Mouse (Mus musculus) left cerebral cortex, adult 2 months (tissue): ENCODE data around the gene Bmp8a. TPM values are rescaled to one million over a fixed set of nuclear protein-coding genes. Genes with fewer than 3 reads are reported as not detected.

Experiments used
- DNase-seq, 2 experiments: peaks; one replicate each; pipeline ENCODE4 v3.0.0; 2021 to 2022; ENCODE audit warnings: low spot score in 2 of 2, mixed read lengths in 1 of 2; ENCODE audit errors: extremely low spot score in 1 of 2
- H3K27ac ChIP-seq: fragments of 200-600 bp; 2 replicates; pipeline ENCODE4 v1.8.1; 2022
- H3K4me3 ChIP-seq: fragments of 200-600 bp; 2 replicates; pipeline ENCODE4 v1.8.1; 2022
- CTCF ChIP-seq: fragments of 200-600 bp; IDR thresholded peaks from 2 replicates; pipeline ENCODE4 v1.8.1; 2022; ENCODE audit warnings: antibody characterized with exemption, mild to moderate bottlenecking, moderate library complexity
- intact Hi-C: fragments of 180-260 bp; cut with DNase I; formaldehyde crosslinking; loops from one replicate; pipeline ENCODE4 v1.15.1; 2025
- long read RNA-seq, 2 experiments: library from polyadenylated mRNA; stranded (forward); transcript quantifications; one replicate each; pipeline ENCODE4 v2.0.0; 2021; ENCODE audit warnings: borderline mapping rate in 2 of 2
- total RNA-seq, 2 experiments: library from RNA; stranded (reverse); gene quantifications; 2 replicates each; pipeline ENCODE4 v1.2.3; 2021

The Bmp8a gene
- total RNA-seq = under 1 TPM; 0.30 to 0.48 TPM
- long read RNA-seq, experiment 1 = 0 reads
- long read RNA-seq, experiment 2, partial matches to known transcripts = 1 of 1 reads
- long read RNA-seq, experiment 2, other reads (novel, unspliced or antisense) = 0 of 1 reads

DNA sequence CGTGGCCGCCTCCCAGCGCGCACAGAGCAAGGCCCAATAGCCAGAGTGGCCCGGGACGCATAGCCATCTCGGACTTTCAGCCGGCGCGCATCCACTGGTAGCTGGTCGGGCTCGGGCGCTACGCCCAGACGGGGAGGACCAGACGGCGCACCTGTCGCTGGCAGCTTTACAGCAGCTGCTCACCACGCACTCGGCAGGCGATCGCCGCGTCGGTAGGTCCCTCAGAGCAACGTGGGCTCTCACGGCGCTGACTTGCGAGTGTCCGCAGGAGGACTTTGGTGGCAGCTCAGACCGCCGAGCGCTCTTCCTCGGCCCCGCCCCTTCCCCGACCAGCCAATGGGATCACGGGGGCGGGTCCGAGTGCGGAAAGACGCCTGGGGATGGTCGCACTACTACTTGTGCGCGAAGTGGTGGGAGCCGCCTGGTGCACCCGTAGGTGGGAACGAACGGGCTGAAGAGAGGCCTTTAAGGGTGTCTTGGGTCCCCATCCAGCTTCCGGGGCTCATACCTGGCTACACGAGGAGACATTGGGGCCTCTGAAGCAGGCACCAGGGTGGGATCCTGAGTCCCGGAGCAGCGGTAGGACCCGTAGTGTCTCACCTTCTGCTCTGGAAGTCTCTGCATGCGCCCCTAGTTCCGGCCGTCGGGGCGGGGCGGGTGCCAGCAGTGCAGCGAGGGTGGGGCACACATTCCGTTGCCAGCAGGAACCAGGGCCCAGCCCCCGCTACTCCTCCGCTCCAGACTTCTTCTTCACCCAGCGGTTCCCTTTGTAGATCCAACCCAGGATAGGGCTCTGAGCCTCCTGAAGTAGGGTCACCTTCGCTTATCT is at the start of gene Bmp8a:
Gene Bmp8a, minus strand, starts transcription at position 611 of the 829 bp plus-strand sequence.
- intact Hi-C loops = no loop called here
- TF ChIP-seq CTCF = no peak
- Histone ChIP-seq H3K4me3 (peak within 1 kb of the TSS; percentile 31), H3K27ac (no peak within 1 kb of the TSS)
- peak; percentile 24 to 33 for DNase-seq

DNA sequence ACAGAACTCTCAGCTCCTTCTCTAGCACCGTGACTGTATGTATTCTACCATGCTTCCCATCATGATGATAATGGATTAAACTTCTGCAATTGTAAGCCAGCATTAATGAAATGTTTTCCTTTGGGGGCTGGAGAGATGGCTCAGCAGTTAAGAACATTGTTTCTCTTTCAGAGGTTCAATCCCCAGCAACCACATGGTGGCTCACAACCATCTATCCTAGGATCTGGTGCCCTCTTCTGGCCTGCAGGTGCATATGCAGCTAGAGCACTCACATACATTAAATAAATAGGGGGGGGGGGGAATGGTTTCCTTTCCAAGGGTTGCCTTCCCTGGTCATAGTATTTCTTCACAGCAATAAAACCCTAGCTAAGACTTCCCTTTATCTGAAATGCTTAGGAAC is 49.1 kb upstream of the Bmp8a start:
- no peak for DNase-seq
- intact Hi-C loops = no loop called here
- Histone ChIP-seq H3K4me3 (no peak overlapping the region), H3K27ac (no peak overlapping the region)
- TF ChIP-seq CTCF = peak; percentile 50

DNA sequence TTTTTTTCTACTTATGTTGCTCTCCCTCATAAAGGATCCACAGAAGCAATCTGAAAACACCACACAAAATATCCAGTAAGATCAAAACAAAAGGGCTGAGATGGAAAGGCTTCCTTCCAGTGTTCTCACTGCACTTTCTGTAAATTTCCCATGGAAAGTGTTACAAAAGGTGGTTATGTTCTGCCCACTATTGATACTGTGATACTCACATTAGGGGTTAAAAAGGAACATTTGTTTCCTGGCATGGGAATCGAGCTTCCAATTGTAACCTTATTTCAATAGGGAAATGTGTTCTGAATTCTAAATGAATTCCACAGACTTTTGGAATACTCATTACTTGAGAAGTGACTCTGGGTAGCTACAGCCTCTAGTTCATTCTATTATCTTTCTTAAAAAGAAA is 42.0 kb upstream of the Bmp8a start:
- DNase-seq = no peak
- no peak for TF ChIP-seq CTCF
- intact Hi-C loops = no loop called here
- Histone ChIP-seq H3K4me3 (no peak overlapping the region), H3K27ac (peak overlapping the region; percentile 7; the same call in 1 of the 2 replicates)

DNA sequence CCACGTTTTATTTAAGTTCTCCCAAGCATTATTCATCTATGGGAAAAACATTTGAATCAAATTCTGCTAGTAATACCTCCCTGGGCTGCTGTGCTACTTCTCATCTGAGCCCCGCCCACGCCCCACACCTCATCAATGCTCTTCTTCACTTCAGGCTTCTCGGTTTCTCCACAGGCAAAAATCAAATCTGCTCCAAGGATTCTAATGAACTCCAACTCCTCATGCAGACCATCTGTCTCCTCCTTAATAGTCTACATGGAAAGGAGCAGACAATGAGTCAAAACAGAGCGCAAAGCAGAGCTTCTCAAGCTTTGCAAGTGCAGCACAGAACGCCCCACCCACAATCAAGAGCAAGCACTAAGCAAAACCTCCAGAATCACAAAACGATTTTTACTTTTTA is 40.1 kb upstream of the Bmp8a start:
- no peak for TF ChIP-seq CTCF
- intact Hi-C loops = loop anchor here (2.0 kb wide), 1 partner anchor 30 kb away; no protein-coding TSS in a partner anchor
- Histone ChIP-seq H3K27ac (no peak overlapping the region), H3K4me3 (no peak overlapping the region)
- DNase-seq = peak; percentile 59 to 67

DNA sequence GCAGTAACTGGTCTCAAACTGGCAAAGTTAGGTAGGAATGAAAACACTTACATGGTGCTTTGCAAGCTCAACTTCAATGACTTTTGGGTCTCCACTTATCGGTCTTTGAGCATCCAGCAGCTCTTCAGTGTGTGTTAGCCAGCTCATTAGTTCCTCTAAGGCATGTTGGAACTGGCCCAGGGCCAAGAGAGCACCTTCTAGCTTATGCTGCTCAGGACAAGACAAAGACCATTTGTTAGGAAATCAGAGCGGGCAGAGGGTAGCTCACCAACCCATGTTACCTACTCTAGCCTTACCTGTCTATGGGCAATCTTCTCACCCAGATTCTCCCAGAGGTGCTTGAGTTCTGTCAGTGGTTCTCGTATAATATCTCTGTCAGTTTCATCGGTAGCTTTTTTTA is 39.0 kb upstream of the Bmp8a start:
- DNase-seq = no peak
- H3K4me3 ChIP-seq = no peak overlapping the region
- no peak overlapping the region for H3K27ac ChIP-seq
- TF ChIP-seq CTCF = no peak
- intact Hi-C loops = loop anchor here (2.0 kb wide), 1 partner anchor 31 kb away; no protein-coding TSS in a partner anchor

DNA sequence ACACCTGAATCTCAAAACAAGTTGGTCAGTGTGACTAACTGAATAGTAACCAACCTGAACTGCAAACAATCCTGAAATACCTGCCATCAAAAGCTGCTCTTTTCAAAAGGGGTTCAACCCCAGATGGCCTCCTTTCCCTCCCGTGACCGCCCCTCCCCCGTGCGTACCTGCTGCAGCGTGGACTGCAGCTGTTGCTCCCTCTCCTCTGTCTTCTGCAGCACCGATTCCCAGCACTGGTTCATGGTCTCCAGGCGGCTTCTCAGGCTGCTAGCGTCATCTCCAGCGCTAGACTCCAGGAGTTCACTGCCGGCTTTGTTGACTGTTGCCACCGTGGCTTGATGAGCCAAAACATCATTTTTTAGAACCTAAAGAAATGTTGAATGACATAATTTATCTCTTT is 38.5 kb upstream of the Bmp8a start:
- DNase-seq = no peak
- TF ChIP-seq CTCF = no peak
- Histone ChIP-seq H3K4me3 (no peak overlapping the region), H3K27ac (no peak overlapping the region)
- intact Hi-C loops = no loop called here

DNA sequence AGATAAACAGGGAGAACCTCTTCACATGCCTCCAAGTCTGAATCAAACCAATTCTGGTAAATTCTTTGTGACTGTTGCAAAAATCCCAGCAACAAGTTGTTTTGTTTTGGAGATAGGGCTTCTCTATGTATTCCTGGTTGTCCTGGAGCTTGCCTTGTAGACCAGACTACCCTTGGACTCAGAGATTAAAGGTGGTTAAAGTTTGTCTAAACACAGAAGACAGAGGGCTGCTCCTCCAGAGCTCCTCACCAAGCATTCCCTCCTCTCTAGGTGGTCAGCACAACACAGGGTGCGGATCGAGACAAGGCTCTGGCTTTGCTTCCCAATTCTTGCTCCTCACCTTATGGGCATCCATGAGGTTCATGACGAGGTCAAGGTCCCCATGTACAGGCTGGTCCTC is 33.0 kb upstream of the Bmp8a start:
- H3K27ac ChIP-seq = no peak overlapping the region
- DNase-seq = no peak
- intact Hi-C loops = loop anchor here (5.0 kb wide), 1 partner anchor 111 kb away; no protein-coding TSS in a partner anchor

DNA sequence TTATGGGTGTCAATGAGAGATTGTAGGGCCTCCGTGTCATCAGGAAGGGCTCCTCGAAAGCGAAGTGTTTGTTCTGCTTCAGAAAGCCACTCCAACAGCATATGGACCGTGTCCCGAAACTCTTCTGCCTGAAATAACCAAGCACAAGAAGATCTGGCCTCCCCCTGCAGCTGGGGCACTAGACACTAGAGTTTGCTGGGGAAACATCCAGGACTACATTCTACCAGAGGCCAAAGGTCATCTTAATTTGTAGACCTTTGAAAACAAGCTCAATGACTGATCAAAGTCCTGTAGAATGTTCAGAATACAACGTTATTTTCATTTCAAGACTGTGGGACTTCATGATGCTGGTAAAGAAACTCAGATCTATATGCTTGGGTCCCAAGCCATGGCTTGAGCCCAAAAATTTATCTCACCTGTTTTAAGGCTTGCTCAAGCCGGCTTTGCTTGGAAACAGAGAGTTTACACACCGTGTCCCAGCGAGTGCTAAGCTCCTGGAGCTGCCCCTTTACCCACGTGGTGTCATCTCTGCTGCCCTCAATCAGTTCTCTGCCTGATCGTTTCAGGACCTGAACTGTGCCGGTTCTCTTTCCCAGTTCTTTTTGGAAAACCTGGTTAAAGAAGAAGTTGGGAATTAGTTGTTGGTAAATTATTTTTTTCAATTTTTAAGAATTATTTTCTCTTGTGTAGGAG is 31.4 kb upstream of the Bmp8a start:
- no peak for DNase-seq
- intact Hi-C loops = loop anchor here (5.0 kb wide), 1 partner anchor 113 kb away; no protein-coding TSS in a partner anchor
- no peak for TF ChIP-seq CTCF

More for the DNA sequence above, 33.0 kb upstream of the Bmp8a start:
- H3K4me3 ChIP-seq = no peak overlapping the region
- TF ChIP-seq CTCF = no peak

DNA sequence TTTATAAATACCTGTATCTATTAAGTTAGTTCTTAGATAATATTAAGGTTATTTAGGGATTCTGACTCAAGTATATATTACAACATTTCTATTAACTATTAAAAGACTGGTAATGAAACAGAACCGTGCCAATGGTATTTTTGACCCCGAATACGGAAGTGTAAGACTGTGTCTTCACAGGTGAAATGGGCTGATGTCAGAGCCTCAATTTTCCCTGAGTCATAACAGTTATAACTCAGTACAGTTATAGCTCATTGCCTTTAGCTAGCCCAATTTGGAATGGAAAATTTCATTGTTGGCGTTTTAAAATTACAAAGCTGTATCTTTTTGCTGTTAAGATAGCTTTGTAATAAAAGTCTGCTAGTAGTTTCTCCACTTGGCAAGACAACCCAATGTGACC is 20.5 kb upstream of the Bmp8a start:
- Histone ChIP-seq H3K27ac (no peak overlapping the region), H3K4me3 (no peak overlapping the region)
- no peak for TF ChIP-seq CTCF
- intact Hi-C loops = no loop called here
- DNase-seq = no peak

More for the DNA sequence above, 31.4 kb upstream of the Bmp8a start:
- Histone ChIP-seq H3K4me3 (no peak overlapping the region), H3K27ac (no peak overlapping the region)

DNA sequence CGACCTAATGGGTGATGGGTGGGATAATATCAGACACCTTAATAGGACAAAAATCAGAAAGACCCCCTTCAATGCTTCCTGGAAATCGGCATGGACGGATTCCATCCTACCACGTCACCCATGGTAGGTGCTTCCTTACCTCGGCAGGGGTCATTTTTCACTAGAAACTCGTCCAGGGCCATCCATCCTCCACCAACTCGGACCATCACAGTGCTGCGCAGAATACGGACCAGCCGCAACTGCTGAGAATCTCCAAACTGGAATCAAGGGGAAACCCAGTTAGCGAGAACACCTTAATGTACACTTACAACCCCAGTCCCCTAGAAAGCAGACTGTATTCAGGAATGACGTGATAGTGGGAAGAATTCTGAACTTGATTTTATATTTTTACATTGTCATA is 17.7 kb upstream of the Bmp8a start:
- no peak overlapping the region for H3K4me3 ChIP-seq
- DNase-seq = no peak
- H3K27ac ChIP-seq = no peak overlapping the region
- no peak for TF ChIP-seq CTCF
- intact Hi-C loops = no loop called here

DNA sequence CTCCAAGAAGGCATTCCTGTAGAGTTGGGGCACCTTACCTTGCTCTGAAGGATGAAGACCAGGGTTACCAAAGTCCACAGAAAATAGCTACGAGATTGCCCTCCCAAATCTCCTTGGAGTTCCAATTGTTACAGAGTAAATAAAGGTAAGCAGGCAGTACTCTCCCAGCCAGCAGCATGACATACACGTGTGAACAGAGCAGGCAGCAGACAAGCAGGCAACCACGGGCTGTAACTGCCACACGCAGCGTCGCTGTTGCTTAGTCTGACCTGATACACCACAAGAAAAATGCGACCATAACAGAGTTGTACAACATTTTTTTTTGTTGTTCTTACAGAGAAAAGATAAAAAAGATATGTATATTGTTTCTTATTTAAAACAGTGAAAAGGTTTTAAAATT is 15.6 kb upstream of the Bmp8a start:
- Histone ChIP-seq H3K4me3 (no peak overlapping the region), H3K27ac (no peak overlapping the region)
- no peak for DNase-seq
- TF ChIP-seq CTCF = no peak
- intact Hi-C loops = no loop called here

DNA sequence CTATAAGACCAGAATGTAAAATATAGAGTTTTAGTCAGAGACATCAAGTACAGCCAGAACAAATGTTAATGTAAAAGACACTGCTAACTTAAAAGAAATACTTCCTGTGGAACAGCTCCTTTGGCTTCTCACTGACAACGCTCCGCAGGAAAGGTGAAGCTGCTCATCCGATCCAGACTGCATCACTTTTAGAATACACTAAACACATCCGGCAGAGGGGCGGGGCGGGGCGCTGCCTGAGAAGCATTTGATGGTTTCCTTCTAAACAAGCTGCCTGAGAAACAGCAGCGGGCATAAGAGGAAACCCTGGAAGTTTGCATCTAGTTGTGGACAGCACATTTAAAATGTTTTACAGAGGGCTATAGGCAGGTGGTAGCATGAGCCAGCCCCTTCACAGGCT is 12.9 kb upstream of the Bmp8a start:
- TF ChIP-seq CTCF = no peak
- no peak for DNase-seq
- no peak overlapping the region for H3K4me3 ChIP-seq
- no peak overlapping the region for H3K27ac ChIP-seq
- intact Hi-C loops = no loop called here
